Mouse (Mus musculus) spleen, postnatal 10 days (tissue): Measurements from ENCODE around the gene Tmem8.
"Not testable (repeated sequence)": the region's sequence is repeated elsewhere in the genome, so short reads cannot be mapped to it uniquely, and the experiment has no call there.

ENCODE experiments used
- DNase-seq, 2 experiments: peaks; one replicate each; pipeline ENCODE4 v3.0.0; 2021 to 2022; ENCODE audit warnings: low spot score in 2 of 2

Tmem8 gene

GRCm38 (mm10) chr17:26113181-26113948 lies at the start of gene Tmem8:
Gene Tmem8 (plus strand): TSS chr17:26113299.
- DNase-seq = peak; percentile 81 to 84

GRCm38 (mm10) chr17:26064916-26065315 lies 48.2 kb upstream of the Tmem8 start:
- DNase-seq = no peak

GRCm38 (mm10) chr17:26066488-26067020 lies 46.5 kb upstream of the Tmem8 start:
- no peak for DNase-seq

- DNase-seq = peak in 1 of 2 experiments; percentile 12
These were observed 44.9 kb upstream of the Tmem8 start for GRCm38 (mm10) chr17:26068024-26068830.

- peak; percentile 66 to 82 for DNase-seq
These were observed 44.0 kb upstream of the Tmem8 start, which contains the start of gene Rab11fip3 for GRCm38 (mm10) chr17:26068831-26069739. Gene Rab11fip3 (minus strand): TSS chr17:26069555.

GRCm38 (mm10) chr17:26070136-26070535 lies 43.0 kb upstream of the Tmem8 start:
- DNase-seq = no peak

- no peak for DNase-seq
These were observed 37.9 kb upstream of the Tmem8 start for GRCm38 (mm10) chr17:26075246-26075645.

GRCm38 (mm10) chr17:26078851-26079250 lies 34.2 kb upstream of the Tmem8 start:
- DNase-seq = no peak

GRCm38 (mm10) chr17:26080867-26081266 lies 32.2 kb upstream of the Tmem8 start:
- DNase-seq = no peak

GRCm38 (mm10) chr17:26087059-26087564 lies 26.0 kb upstream of the Tmem8 start:
- DNase-seq = no peak

GRCm38 (mm10) chr17:26089905-26090632 lies 23.0 kb upstream of the Tmem8 start, which contains the start of gene Decr2:
Gene Decr2 (minus strand): TSS chr17:26090337.
- DNase-seq = peak; percentile 71 to 87

- DNase-seq = no peak
These were observed 18.5 kb upstream of the Tmem8 start for GRCm38 (mm10) chr17:26094531-26095110.

GRCm38 (mm10) chr17:26095121-26095740 lies 17.9 kb upstream of the Tmem8 start, which contains the start of gene Nme4:
Gene Nme4 (minus strand): TSS chr17:26095602.
- peak; percentile 61 to 76 for DNase-seq

- no peak for DNase-seq
These were observed 14.6 kb upstream of the Tmem8 start for GRCm38 (mm10) chr17:26098461-26098860.

- DNase-seq = not testable (repeated sequence)
These were observed 13.8 kb upstream of the Tmem8 start for GRCm38 (mm10) chr17:26099316-26099715.

- DNase-seq = no peak
These were observed 12.9 kb upstream of the Tmem8 start for GRCm38 (mm10) chr17:26100166-26100565.

GRCm38 (mm10) chr17:26101478-26101877 lies 11.6 kb upstream of the Tmem8 start:
- DNase-seq = no peak

GRCm38 (mm10) chr17:26105619-26106018 lies 7.5 kb upstream of the Tmem8 start:
- no peak for DNase-seq

- no peak for DNase-seq
These were observed 2.9 kb upstream of the Tmem8 start for GRCm38 (mm10) chr17:26110156-26110555.
